Mouse (Mus musculus): Measurements from ENCODE around the gene Polr3h.

DNA sequence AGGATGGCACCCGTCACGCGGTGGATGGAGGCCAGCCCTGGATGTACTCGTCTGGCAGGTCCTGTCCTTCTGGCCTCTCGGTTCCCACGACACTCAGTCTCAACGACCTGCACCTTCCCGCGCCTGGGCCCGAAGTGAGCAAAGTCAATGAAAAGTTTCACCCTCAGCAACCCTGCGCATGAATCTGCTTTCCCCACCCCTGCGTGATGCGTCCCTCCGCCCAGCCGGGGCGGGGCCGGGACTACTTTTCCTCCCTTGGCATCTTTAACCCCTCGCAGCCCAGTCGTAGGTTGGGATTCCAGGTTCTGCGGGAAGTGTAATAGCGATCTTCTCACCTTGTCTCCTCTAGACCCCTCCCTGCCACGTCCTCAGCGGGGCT, 67.9 kb downstream of the Polr3h start:
- no peak for TF ChIP-seq CTCF (IDR thresholded peaks at IDR 0.05; ENCODE audit: extremely low read depth, insufficient read length, insufficient replicate concordance, low read depth, low read length)
- peak; percentile 100 for TF ChIP-seq POLR2A (IDR thresholded peaks at IDR 0.05; ENCODE audit: low read depth, low read length)
